Mouse (Mus musculus): ENCODE measurements around the gene Rps6ka3. TPM values are rescaled to one million over a fixed set of nuclear protein-coding genes. Genes with fewer than 3 reads are reported as not detected.
A peak's percentile ranks its signal among the peaks of the same experiment; 100 is the strongest.

Gene Rps6ka3
- polyA plus RNA-seq, 1 experiment: 19.2 TPM

GRCm38 (mm10) chrX:159391239-159391638 lies 181.1 kb downstream of the Rps6ka3 start:
- no peak for DNase-seq
- Histone ChIP-seq H3K4me1 (ENCODE audit: control insufficient read depth, insufficient read depth, low read length) (no peaks in the 10 kb centered on the region), H3K4me3 (replicated peaks; ENCODE audit: extremely low read depth, low read depth, low read length) (no peak overlapping the region)
- WGBS: 69% methylated on average over 3 of the region's 3 CpGs
- no peak for TF ChIP-seq CTCF (IDR thresholded peaks at IDR 0.05; ENCODE audit: insufficient read depth, low read length)
- no peak for TF ChIP-seq POLR2A (IDR thresholded peaks at IDR 0.05; ENCODE audit: borderline replicate concordance, extremely low read depth, low read depth, low read length)

DNA sequence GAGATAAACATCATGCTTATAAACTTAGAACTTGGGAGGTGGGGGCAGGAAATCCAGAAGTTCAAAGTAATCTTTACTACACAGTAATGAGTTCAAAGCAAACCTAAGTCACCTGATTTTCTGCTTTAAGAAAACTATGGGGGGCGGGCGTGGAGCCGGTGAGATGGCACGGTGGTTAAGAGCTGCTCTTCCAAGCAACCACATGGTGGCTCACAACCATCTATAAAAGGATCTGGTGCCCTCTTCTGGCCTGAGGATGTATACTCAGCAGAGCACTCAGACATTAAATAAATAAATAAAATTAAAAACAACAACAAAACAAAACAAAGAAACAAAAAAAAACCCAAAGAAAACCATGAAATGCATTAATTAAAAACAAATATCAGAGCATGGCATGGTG lies 199.1 kb downstream of the Rps6ka3 start:
- Histone ChIP-seq H3K4me3 (replicated peaks; ENCODE audit: extremely low read depth, low read depth, low read length) (no peak overlapping the region), H3K4me1 (ENCODE audit: control insufficient read depth, insufficient read depth, low read length) (no peaks in the 10 kb centered on the region)
- no peak for DNase-seq
- WGBS: 54% methylated on average over 4 of the region's 4 CpGs
- TF ChIP-seq CTCF (IDR thresholded peaks at IDR 0.05; ENCODE audit: insufficient read depth, low read length) (no peak), POLR2A (IDR thresholded peaks at IDR 0.05; ENCODE audit: borderline replicate concordance, extremely low read depth, low read depth, low read length) (no peak)

GRCm38 (mm10) chrX:159414130-159414828 lies 204.2 kb downstream of the Rps6ka3 start, which contains the start of gene Map7d2:
Map7d2 (plus strand) TSS chrX:159414572.
- peak within 1 kb of the TSS; percentile 16 for H3K4me3 ChIP-seq (replicated peaks; ENCODE audit: extremely low read depth, low read depth, low read length)
- WGBS: 44% methylated on average over 83 of the region's 83 CpGs
- DNase-seq: no peak
- TF ChIP-seq POLR2A (IDR thresholded peaks at IDR 0.05; ENCODE audit: borderline replicate concordance, extremely low read depth, low read depth, low read length) (no peak), CTCF (IDR thresholded peaks at IDR 0.05; ENCODE audit: insufficient read depth, low read length) (no peak)
- 0 out of 2 replicates have a peak, but pooled peaks cover 2% of the 10 kb centered on the region for H3K4me1 ChIP-seq (ENCODE audit: control insufficient read depth, insufficient read depth, low read length)

GRCm38 (mm10) chrX:159414829-159415673 lies 204.9 kb downstream of the Rps6ka3 start:
- TF ChIP-seq CTCF (IDR thresholded peaks at IDR 0.05; ENCODE audit: insufficient read depth, low read length) (no peak), POLR2A (IDR thresholded peaks at IDR 0.05; ENCODE audit: borderline replicate concordance, extremely low read depth, low read depth, low read length) (no peak)
- WGBS: 24% methylated on average over 63 of the region's 65 CpGs
- H3K4me3 ChIP-seq (replicated peaks; ENCODE audit: extremely low read depth, low read depth, low read length): peak overlapping the region; percentile 5
- 0 out of 2 replicates have a peak, but pooled peaks cover 2% of the 10 kb centered on the region for H3K4me1 ChIP-seq (ENCODE audit: control insufficient read depth, insufficient read depth, low read length)
- DNase-seq: no peak

Other genes starting within 250 kb of the Rps6ka3 start
- gene Eif1ax, start 161.9 kb downstream of the Rps6ka3 start, polyA plus RNA-seq (2012; rRNA removed): 36.8 and 77.7 TPM in 2 replicates
- 0.06 and 0.09 TPM in 2 replicates for gene Map7d2, start 204.3 kb downstream of the Rps6ka3 start, polyA plus RNA-seq (2012; rRNA removed)

Measured in lung, adult 2 months (tissue).